Mouse (Mus musculus) forebrain, embryonic 13.5 days (tissue): Measurements from ENCODE around the gene Prss16. TPM values are rescaled to one million over a fixed set of nuclear protein-coding genes. Genes with fewer than 3 reads are reported as not detected.

Experiments
- ATAC-seq: fragments of 200-750 bp; cut with Nextera tagmentation; 2 replicates; pipeline ENCODE4 v1.8.0; 2017
- H3K27ac ChIP-seq: fragments of 300-500 bp; sonication (generic); 2 replicates; pipeline ENCODE4 v1.5.1; 2015; ENCODE audit warnings: inconsistent platforms, mild to moderate bottlenecking, moderate library complexity
- H3K27me3 ChIP-seq: fragments of 300-500 bp; sonication (generic); 2 replicates; pipeline ENCODE4 v1.6.1; 2015; ENCODE audit warnings: mild to moderate bottlenecking, inconsistent platforms
- H3K36me3 ChIP-seq: fragments of 300-500 bp; sonication (generic); 2 replicates; pipeline ENCODE4 v1.6.1; 2015; ENCODE audit warnings: mild to moderate bottlenecking, inconsistent platforms; ENCODE audit not compliant: poor library complexity, severe bottlenecking
- H3K4me1 ChIP-seq: fragments of 300-500 bp; sonication (generic); 2 replicates; pipeline ENCODE4 v1.6.1; 2015; ENCODE audit warnings: inconsistent platforms
- H3K4me2 ChIP-seq: fragments of 300-500 bp; sonication (generic); 2 replicates; pipeline ENCODE4 v1.6.1; 2015; ENCODE audit warnings: inconsistent platforms, mild to moderate bottlenecking, moderate library complexity
- H3K4me3 ChIP-seq: fragments of 300-500 bp; sonication (generic); 2 replicates; pipeline ENCODE4 v1.5.1; 2015; ENCODE audit warnings: mild to moderate bottlenecking, inconsistent platforms
- H3K9ac ChIP-seq: fragments of 300-500 bp; sonication (generic); 2 replicates; pipeline ENCODE4 v1.6.1; 2015; ENCODE audit warnings: mild to moderate bottlenecking, inconsistent platforms
- H3K9me3 ChIP-seq: fragments of 300-500 bp; sonication (generic); replicated peaks from 2 replicates; pipeline ENCODE4 v1.6.1; 2016; ENCODE audit warnings: inconsistent platforms
- WGBS: fragments of 180-500 bp; shearing (Covaris S2); methylation state at CpG from one replicate; pipeline ENCODE4 v1.1.7; 2015; 5-methylcytosine and 5-hydroxymethylcytosine counted together
- polyA plus RNA-seq: library from polyadenylated mRNA; unstranded; fragments of >200 nt; fragmentation: Nextera tagmentation; extraction: Ambion mirVana; gene quantifications from 2 replicates; pipeline ENCODE4 v1.2.1, GENCODE M21; 2015

Gene Prss16
- polyA plus RNA-seq, 1 experiment from 2014 or later, result not detected

DNA sequence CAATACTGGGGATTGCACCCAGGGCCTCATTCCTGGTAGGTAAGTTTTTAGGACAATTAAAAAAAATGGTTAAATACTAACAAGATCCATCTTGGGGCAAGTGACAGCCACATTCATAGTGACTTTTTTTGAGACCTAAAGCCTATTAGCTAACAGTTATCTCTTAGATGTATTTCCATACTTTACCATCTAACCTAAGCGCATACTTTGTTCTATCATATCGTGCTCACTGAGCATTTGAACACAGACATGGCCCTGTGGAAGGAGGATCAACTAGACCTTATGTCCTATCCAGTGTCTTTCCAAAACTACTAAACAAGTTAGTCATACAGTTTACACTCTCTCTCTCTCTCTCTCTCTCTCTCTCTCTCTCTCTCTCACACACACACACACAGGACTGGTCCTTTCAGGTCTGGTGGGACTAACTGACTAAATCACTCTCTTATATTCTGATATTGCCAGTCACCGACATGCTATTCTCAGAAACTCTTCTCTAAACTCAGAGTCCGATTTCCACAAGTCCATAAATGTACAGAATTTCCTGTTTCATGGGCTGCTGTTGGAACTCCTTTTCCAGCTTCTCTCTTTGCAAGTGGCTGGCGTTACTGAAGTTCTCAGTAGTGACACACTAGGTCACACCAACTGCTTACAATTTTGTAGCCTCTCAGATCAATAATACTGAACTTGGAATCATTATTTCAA is 24.4 kb upstream of the Prss16 start:
- no peak for ATAC-seq
- peak overlapping the region; percentile 79 for H3K4me2 ChIP-seq
- WGBS, result 42% methylated on average over 5 of the region's 5 CpGs
- no peaks in the 10 kb centered on the region for H3K36me3 ChIP-seq
- no peaks in the 10 kb centered on the region for H3K9me3 ChIP-seq
- H3K4me1 ChIP-seq, result peaks cover 19% of the 10 kb centered on the region
- H3K4me3 ChIP-seq, result peak overlapping the region; percentile 41
- H3K27me3 ChIP-seq, result no peaks in the 10 kb centered on the region
- peak overlapping the region; percentile 71 for H3K9ac ChIP-seq
- no peak overlapping the region for H3K27ac ChIP-seq

DNA sequence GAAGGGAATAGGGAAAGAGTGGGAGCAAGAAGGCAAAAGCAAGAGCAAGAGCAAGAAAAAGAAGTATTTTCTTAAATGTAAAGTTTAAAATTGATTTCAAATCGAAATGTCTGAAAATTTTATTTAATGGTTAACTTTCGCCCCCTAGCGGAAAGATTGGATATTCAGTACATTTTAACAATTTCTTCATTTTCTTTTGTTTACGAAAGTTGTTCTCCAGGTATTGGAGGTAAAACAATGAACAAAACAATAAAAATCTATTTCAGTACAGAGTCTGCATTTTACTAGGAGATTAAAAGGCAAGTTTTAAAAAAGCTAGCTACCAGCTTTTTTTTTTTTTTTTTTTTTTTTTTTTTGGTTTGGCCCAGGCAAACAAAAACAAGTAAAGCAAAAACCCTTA is 21.0 kb upstream of the Prss16 start:
- ATAC-seq, result no peak
- peaks cover 19% of the 10 kb centered on the region for H3K4me1 ChIP-seq
- H3K27me3 ChIP-seq, result no peaks in the 10 kb centered on the region
- 12% methylated on average over 4 of the region's 4 CpGs for WGBS
- no peak overlapping the region for H3K4me2 ChIP-seq
- H3K4me3 ChIP-seq, result no peak overlapping the region
- no peaks in the 10 kb centered on the region for H3K9me3 ChIP-seq
- no peaks in the 10 kb centered on the region for H3K36me3 ChIP-seq
- no peak overlapping the region for H3K9ac ChIP-seq
- H3K27ac ChIP-seq, result no peak overlapping the region

GRCm38 (mm10) chr13:22029928-22030327 is 20.4 kb upstream of the Prss16 start:
- no peak for ATAC-seq
- Histone ChIP-seq H3K4me3 (no peak overlapping the region), H3K27ac (no peak overlapping the region), H3K27me3 (no peaks in the 10 kb centered on the region), H3K9ac (no peak overlapping the region), H3K9me3 (no peaks in the 10 kb centered on the region), H3K36me3 (no peaks in the 10 kb centered on the region), H3K4me2 (no peak overlapping the region), H3K4me1 (peaks cover 18% of the 10 kb centered on the region)
- 25% methylated on average over 8 of the region's 8 CpGs for WGBS

DNA sequence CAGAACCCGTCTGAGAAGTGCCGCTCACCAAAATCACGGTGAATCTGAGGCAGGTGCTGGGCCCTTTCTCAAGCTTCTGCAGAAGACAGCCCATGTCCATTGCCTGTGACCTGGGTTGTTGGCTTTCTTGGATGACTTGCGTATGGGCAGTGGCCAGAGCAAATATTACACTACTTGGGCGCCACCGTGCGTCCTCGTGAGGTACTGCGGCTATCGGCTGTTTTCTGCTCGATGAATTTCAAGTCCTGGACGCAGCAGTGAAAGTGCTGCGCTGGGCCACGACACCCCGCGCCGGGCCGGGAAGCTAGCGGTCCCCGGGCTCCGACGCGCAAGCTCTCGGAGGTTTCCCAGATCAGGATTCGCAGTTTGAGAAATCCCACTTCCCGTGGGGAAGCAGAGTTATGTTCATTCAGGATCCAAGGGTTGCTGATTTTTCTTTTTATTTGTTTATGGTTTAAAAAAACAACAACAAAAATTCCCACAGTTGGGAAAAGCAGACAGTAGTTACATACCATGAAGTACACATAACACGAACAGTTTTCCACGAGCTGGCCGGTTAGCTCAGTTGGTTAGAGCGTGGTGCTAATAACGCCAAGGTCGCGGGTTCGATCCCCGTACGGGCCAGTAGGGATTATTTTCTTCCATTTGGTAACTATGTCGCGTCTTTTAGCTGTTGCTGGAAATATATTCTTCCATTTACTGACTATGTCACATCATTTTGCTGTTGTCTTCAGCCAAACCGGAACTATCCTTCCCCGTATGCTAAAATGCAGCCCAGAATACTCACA is 19.3 kb upstream of the Prss16 start:
- H3K4me2 ChIP-seq, result peak overlapping the region; percentile 63
- ATAC-seq, result peak; percentile 74
- no peaks in the 10 kb centered on the region for H3K9me3 ChIP-seq
- peak overlapping the region; percentile 70 for H3K9ac ChIP-seq
- peak overlapping the region; percentile 75 for H3K27ac ChIP-seq
- no peaks in the 10 kb centered on the region for H3K27me3 ChIP-seq
- H3K4me1 ChIP-seq, result peaks cover 9% of the 10 kb centered on the region
- H3K36me3 ChIP-seq, result no peaks in the 10 kb centered on the region
- under 1% methylated on average over 40 of the region's 40 CpGs for WGBS
- peak overlapping the region; percentile 52 for H3K4me3 ChIP-seq

DNA sequence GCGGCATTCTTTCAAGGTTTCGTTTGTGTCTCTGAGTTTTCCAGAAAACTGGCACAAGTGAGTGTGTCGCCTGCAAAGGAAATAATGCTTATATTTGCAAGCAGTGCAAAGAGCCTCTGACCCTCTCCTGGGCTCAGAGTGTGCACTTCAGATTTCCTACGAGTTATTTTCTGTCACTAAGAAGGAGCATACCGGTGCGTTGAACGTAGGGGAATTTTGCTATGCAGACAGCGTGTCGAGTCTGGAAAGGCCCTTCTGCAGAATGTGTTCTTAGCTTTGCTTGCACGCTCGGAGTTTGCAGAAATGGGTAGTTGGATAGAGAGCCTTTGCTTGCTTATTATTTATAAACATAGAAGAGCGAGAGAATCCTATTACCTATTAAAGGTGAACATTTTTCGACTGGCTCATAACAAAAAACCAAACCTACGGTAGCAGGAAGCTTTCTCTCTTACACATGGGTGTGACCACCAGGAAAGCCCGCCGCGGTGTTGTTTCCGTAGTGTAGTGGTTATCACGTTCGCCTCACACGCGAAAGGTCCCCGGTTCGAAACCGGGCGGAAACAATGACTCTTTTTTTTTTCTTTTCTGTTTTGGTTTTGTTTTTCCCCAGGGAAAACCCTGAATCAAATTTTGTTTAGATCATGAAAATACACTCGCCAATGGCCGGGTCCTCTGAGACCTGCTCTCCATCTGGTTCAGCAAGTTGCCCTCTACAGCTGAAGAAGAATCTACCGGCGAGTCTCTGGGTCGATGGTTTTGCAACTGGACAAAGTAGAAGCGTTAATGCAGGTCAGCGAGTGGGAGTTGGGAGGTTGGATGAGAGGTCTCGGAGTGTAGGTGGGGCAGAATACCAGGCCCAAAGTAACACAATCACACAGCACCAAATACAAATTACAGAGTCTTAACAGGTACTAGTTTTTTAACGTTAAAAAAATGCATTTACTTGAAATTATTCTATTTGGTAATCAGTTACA is 16.8 kb upstream of the Prss16 start:
- peak overlapping the region; percentile 44; the same call in 1 of the 2 replicates for H3K27ac ChIP-seq
- no peaks in the 10 kb centered on the region for H3K9me3 ChIP-seq
- H3K4me3 ChIP-seq, result peak overlapping the region; percentile 46
- peak overlapping the region; percentile 60 for H3K4me2 ChIP-seq
- no peaks in the 10 kb centered on the region for H3K27me3 ChIP-seq
- under 1% methylated on average over 35 of the region's 35 CpGs for WGBS
- peak overlapping the region; percentile 61 for H3K9ac ChIP-seq
- peaks cover 14% of the 10 kb centered on the region for H3K4me1 ChIP-seq
- H3K36me3 ChIP-seq, result no peaks in the 10 kb centered on the region
- ATAC-seq, result peak; percentile 71

GRCm38 (mm10) chr13:22022241-22022640 is 12.7 kb upstream of the Prss16 start:
- Histone ChIP-seq H3K36me3 (no peaks in the 10 kb centered on the region), H3K4me3 (peak overlapping the region; percentile 46), H3K27ac (no peak overlapping the region), H3K4me2 (peak overlapping the region; percentile 63), H3K9me3 (no peaks in the 10 kb centered on the region), H3K4me1 (peaks cover 26% of the 10 kb centered on the region), H3K27me3 (peaks cover 28% of the 10 kb centered on the region), H3K9ac (peak overlapping the region; percentile 58)
- ATAC-seq, result peak; percentile 71
- under 1% methylated on average over 9 of the region's 9 CpGs for WGBS

DNA sequence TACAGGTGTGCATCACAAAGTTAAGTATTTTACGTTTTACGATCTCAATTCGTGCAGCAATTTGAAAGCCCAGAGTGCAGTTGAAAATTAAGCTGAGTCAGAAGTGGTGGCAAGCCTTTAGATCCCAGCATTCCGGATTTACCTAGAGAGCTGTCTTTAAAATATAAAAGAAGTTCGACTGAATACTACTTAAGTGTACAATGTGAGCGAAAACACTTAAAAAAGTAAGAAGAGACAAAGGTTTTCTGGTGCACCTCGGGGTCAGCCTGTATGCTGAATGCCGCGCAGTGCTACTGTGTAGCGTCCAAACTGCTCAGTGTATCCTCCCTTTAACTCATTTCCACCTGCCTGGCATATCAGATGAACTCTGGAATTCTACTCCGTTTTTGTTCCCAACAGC is 12.0 kb upstream of the Prss16 start:
- H3K4me2 ChIP-seq, result peak overlapping the region; percentile 63
- H3K36me3 ChIP-seq, result no peaks in the 10 kb centered on the region
- peak overlapping the region; percentile 58 for H3K9ac ChIP-seq
- H3K9me3 ChIP-seq, result no peaks in the 10 kb centered on the region
- under 1% methylated on average over 11 of the region's 11 CpGs for WGBS
- peaks cover 33% of the 10 kb centered on the region for H3K27me3 ChIP-seq
- H3K27ac ChIP-seq, result no peak overlapping the region
- peaks cover 24% of the 10 kb centered on the region for H3K4me1 ChIP-seq
- 0 out of 2 replicates have a peak, but pooled peaks have one; percentile 26 for ATAC-seq
- H3K4me3 ChIP-seq, result peak overlapping the region; percentile 46

GRCm38 (mm10) chr13:22020901-22021339 is 11.4 kb upstream of the Prss16 start:
- no peak overlapping the region for H3K27ac ChIP-seq
- ATAC-seq, result peak; percentile 44
- peak overlapping the region; percentile 21; the same call in 1 of the 2 replicates for H3K9ac ChIP-seq
- peaks cover 39% of the 10 kb centered on the region for H3K27me3 ChIP-seq
- peak overlapping the region; percentile 46 for H3K4me3 ChIP-seq
- H3K4me1 ChIP-seq, result peaks cover 20% of the 10 kb centered on the region
- peak overlapping the region; percentile 63 for H3K4me2 ChIP-seq
- no peaks in the 10 kb centered on the region for H3K9me3 ChIP-seq
- under 1% methylated on average over 8 of the region's 8 CpGs for WGBS
- no peaks in the 10 kb centered on the region for H3K36me3 ChIP-seq

GRCm38 (mm10) chr13:22019934-22020835 is 10.6 kb upstream of the Prss16 start:
- H3K9me3 ChIP-seq, result no peaks in the 10 kb centered on the region
- H3K27ac ChIP-seq, result no peak overlapping the region
- WGBS, result under 1% methylated on average over 44 of the region's 44 CpGs
- H3K36me3 ChIP-seq, result no peaks in the 10 kb centered on the region
- H3K4me1 ChIP-seq, result peaks cover 17% of the 10 kb centered on the region
- H3K27me3 ChIP-seq, result peaks cover 44% of the 10 kb centered on the region
- H3K4me3 ChIP-seq, result peak overlapping the region; percentile 46
- peak overlapping the region; percentile 21 for H3K9ac ChIP-seq
- peak overlapping the region; percentile 63 for H3K4me2 ChIP-seq
- ATAC-seq, result peak; percentile 39; the same call in 1 of the 2 replicates

- Histone ChIP-seq H3K4me1 (peaks cover 11% of the 10 kb centered on the region; the same call in 1 of the 2 replicates), H3K9me3 (no peaks in the 10 kb centered on the region), H3K4me3 (no peak overlapping the region), H3K9ac (no peak overlapping the region), H3K27ac (no peak overlapping the region), H3K4me2 (no peak overlapping the region), H3K27me3 (peaks cover 82% of the 10 kb centered on the region), H3K36me3 (no peaks in the 10 kb centered on the region)
- ATAC-seq, result peak; percentile 60; the same call in 1 of the 2 replicates
- 14% methylated on average over 27 of the region's 27 CpGs for WGBS
These were observed 6.2 kb upstream of the Prss16 start for GRCm38 (mm10) chr13:22015479-22016450.
